Mouse (Mus musculus): Measurements from ENCODE around the gene Kif1a. TPM values are rescaled to one million over a fixed set of nuclear protein-coding genes. Genes with fewer than 3 reads are reported as not detected.

Gene Kif1a
- polyA plus RNA-seq, 1 experiment from 2014 or later: 502 TPM

DNA sequence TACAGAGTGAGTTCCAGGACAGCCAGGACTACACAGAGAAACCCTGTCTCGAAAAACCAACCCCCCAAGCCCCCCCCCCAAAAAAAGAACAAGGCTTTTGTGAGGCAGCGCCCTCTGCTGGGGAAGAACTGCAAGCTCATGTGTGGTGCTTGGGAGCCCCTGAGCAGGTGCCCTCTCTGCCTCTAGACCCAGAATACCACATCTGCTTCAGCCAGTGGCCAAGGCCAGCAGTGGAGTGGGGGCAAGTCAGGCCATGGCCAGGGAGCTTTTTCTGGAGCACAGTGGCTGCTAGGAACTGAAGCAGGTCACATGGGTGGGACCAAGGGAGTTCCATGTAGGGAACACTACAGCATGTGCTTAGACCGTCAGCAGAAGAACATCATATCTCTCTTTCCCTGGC is 91.0 kb downstream of the Kif1a start:
- Histone ChIP-seq H3K36me3 (replicated peaks) (no peaks in the 10 kb centered on the region), H3K9me3 (no peaks in the 10 kb centered on the region), H3K27ac (no peak overlapping the region), H3K4me3 (no peak overlapping the region), H3K4me1 (no peaks in the 10 kb centered on the region), H3K9ac (no peak overlapping the region), H3K4me2 (no peak overlapping the region), H3K27me3 (replicated peaks) (no peaks in the 10 kb centered on the region)
- 30% methylated on average over 3 of the region's 3 CpGs for WGBS
- no peak; the same call in 1 of the 2 replicates for ATAC-seq (replicated peaks)

DNA sequence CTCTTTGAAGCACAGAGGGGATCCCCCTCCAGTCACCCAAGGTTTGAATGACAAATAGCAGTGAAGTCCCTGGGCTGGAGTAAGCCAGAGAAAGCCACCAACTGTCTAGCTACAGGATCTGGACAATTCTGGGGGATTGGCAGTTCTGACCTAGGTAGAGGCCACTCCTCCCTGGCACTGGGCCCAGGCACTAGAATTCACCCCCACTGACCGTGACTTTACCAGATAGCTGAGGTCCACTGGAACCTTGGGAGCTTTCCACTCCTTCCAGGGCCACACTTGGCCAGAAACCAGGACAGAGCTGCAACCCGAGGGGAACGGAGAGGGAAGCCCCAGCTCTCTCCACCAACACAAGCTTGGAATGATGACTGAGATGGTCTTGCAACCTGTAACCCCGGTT is 92.6 kb downstream of the Kif1a start:
- ATAC-seq (replicated peaks): no peak
- WGBS: 69% methylated on average over 4 of the region's 4 CpGs
- Histone ChIP-seq H3K9me3 (no peaks in the 10 kb centered on the region), H3K27ac (no peak overlapping the region), H3K36me3 (replicated peaks) (no peaks in the 10 kb centered on the region), H3K9ac (no peak overlapping the region), H3K4me2 (no peak overlapping the region), H3K4me3 (no peak overlapping the region), H3K27me3 (replicated peaks) (no peaks in the 10 kb centered on the region), H3K4me1 (no peaks in the 10 kb centered on the region)

DNA sequence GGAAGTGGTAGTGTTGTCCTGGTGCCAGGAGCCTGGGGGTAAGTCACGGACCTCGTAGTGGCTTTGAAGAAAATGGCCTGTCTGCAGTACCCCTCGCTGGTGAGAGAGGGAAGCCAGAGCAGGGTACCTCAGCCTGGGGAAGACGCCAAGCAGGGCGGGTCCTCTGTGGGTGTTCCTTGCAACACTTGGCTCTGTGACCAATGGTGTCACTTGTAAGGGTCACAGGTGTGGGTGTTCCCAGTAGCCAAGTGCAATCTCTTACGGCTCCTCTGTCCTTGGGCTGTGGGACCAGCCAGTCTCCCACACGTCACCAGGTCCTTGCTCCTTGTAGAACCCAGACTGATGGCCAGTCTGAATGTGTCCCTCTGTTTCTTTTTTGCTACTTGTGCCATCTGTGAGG is 95.7 kb downstream of the Kif1a start, which contains the start of gene Aqp12:
Gene Aqp12 (plus strand): TSS at position 274 of the 400 bp plus-strand sequence.
- Histone ChIP-seq H3K27me3 (replicated peaks) (no peaks in the 10 kb centered on the region), H3K4me3 (no peak within 1 kb of the TSS), H3K4me2 (no peak within 1 kb of the TSS), H3K9me3 (no peaks in the 10 kb centered on the region), H3K4me1 (no peaks in the 10 kb centered on the region), H3K36me3 (replicated peaks) (no peaks in the 10 kb centered on the region), H3K27ac (no peak within 1 kb of the TSS), H3K9ac (no peak within 1 kb of the TSS)
- ATAC-seq (replicated peaks): no peak
- 85% methylated on average over 7 of the region's 7 CpGs for WGBS

DNA sequence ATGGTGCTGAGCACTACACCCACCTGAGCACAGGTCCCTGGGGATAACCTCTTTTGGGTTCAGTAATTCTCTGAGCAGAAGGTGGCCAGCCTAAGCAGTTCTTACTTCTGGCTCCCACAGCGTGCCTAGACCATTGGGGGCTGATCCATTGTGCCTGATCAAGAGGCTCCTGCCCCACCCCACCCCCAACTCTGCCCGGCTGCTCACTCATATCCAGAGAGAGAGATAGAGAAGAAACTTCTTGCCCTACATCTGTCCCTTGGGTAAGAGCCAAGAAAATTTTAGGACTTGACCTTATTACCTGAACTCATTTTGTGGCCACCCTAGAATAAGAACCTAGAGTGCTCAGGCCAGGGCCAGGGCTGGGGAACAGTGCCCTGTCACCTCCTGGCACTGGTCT is 108.9 kb downstream of the Kif1a start:
- H3K4me2 ChIP-seq: no peak overlapping the region
- no peak overlapping the region for H3K27ac ChIP-seq
- H3K4me3 ChIP-seq: no peak overlapping the region
- no peak overlapping the region for H3K9ac ChIP-seq
- ATAC-seq (replicated peaks): no peak
- H3K4me1 ChIP-seq: no peaks in the 10 kb centered on the region
- H3K9me3 ChIP-seq: no peaks in the 10 kb centered on the region
- WGBS: 64% methylated on average over 2 of the region's 2 CpGs
- no peaks in the 10 kb centered on the region for H3K36me3 ChIP-seq (replicated peaks)
- no peaks in the 10 kb centered on the region for H3K27me3 ChIP-seq (replicated peaks)

DNA sequence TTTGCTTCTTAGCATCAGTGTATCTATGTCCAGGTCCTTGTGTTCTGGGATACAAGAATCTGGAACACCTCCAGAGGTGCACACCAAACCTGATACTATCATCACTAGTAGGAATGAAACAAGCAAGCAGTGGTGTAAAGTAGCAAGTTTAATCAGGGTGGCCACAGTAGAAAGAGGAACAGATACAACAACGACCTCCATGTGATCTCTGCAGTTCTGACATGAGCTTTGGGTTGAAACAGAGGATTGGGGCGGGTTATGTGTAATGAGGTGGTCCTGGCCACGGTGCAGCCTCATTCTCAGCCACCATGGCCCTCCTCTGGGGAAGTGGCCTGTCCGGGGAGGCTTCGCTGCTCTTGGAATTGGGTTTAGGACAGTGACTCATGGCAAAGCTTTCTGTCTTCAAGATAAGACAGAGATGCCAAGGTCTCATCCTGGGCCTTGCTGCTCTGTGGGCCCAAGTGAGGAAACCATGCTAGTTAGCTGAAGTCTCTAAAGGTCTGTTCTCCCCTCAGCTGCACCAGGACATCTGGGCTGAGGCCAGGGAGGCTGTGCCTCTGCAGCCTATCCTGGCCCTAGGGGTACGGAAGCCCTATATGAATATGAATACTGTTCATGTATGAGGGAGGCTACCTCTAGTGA is 109.4 kb downstream of the Kif1a start:
- Histone ChIP-seq H3K4me1 (no peaks in the 10 kb centered on the region), H3K4me2 (no peak overlapping the region), H3K9ac (no peak overlapping the region), H3K27ac (no peak overlapping the region), H3K36me3 (replicated peaks) (no peaks in the 10 kb centered on the region), H3K4me3 (no peak overlapping the region), H3K27me3 (replicated peaks) (no peaks in the 10 kb centered on the region), H3K9me3 (no peaks in the 10 kb centered on the region)
- ATAC-seq (replicated peaks): no peak
- 78% methylated on average over 6 of the region's 6 CpGs for WGBS

DNA sequence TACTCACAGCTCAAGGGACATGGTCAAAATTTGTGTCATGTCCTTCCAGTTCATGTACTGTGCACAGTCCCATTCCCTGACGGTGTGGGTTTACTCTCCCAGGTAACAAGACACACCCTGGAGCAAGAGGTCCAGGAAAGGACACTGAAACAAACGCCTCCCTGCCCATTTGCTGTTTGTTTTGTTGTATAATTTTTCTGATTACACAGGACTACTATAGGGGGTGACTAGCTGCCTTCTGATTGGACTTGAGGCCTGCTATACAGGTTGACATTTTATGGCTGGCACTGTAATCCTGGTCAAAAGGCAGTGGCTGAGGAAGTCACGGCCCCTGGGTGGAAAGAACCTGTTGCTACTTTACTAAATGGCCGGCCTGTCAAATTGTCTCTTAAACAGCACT is 111.9 kb downstream of the Kif1a start:
- no peaks in the 10 kb centered on the region for H3K27me3 ChIP-seq (replicated peaks)
- H3K9ac ChIP-seq: no peak overlapping the region
- no peak overlapping the region for H3K4me3 ChIP-seq
- WGBS: 79% methylated on average over 4 of the region's 4 CpGs
- ATAC-seq (replicated peaks): no peak
- no peak overlapping the region for H3K27ac ChIP-seq
- no peaks in the 10 kb centered on the region for H3K4me1 ChIP-seq
- H3K36me3 ChIP-seq (replicated peaks): no peaks in the 10 kb centered on the region
- no peaks in the 10 kb centered on the region for H3K9me3 ChIP-seq
- H3K4me2 ChIP-seq: no peak overlapping the region

DNA sequence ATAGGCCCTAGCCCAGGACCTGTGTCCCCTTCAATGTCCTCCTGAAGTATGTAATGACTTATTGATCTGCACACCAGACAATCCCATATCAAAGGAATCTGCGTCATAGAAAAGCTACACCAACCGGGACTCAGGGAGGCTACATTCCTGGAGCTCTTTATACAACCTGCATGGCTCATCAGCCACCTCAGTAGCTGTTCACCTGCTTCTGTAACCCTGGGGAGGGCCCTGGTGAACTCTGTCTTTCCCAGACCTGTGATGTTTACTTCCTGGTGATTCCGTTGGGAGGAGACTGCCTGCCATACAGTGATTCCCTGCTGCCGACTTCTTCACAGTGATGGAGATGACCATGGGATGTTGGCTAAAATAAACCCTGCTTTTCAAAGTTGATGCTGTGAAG is 112.9 kb downstream of the Kif1a start:
- no peak overlapping the region for H3K9ac ChIP-seq
- 83% methylated on average over 4 of the region's 4 CpGs for WGBS
- no peaks in the 10 kb centered on the region for H3K27me3 ChIP-seq (replicated peaks)
- no peak overlapping the region for H3K4me3 ChIP-seq
- no peak for ATAC-seq (replicated peaks)
- H3K9me3 ChIP-seq: no peaks in the 10 kb centered on the region
- H3K4me1 ChIP-seq: no peaks in the 10 kb centered on the region
- H3K4me2 ChIP-seq: no peak overlapping the region
- no peak overlapping the region for H3K27ac ChIP-seq
- no peaks in the 10 kb centered on the region for H3K36me3 ChIP-seq (replicated peaks)

DNA sequence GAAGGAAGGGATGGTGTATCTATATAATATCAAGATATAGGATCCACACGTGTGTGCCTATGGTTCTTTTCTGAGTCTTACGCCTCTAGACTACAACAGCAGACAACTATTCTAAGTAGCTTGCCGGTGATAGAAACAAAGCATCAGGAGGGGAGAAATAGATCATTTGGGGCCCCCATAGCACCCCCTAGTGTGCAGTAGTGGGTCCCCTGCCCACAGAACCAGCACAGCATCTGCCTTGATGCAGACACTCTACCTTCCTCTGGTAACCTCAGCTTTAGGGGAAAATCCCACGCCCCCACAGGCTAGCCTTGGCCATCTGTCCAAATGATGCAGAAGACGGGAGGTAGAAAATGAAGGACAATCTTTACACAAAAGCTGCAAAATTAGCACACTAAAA is 116.8 kb downstream of the Kif1a start:
- WGBS: 86% methylated on average over 5 of the region's 5 CpGs
- no peaks in the 10 kb centered on the region for H3K9me3 ChIP-seq
- no peak overlapping the region for H3K27ac ChIP-seq
- H3K27me3 ChIP-seq (replicated peaks): no peaks in the 10 kb centered on the region
- H3K4me1 ChIP-seq: no peaks in the 10 kb centered on the region
- H3K4me2 ChIP-seq: no peak overlapping the region
- H3K9ac ChIP-seq: no peak overlapping the region
- no peak for ATAC-seq (replicated peaks)
- no peak overlapping the region for H3K4me3 ChIP-seq
- H3K36me3 ChIP-seq (replicated peaks): no peaks in the 10 kb centered on the region

DNA sequence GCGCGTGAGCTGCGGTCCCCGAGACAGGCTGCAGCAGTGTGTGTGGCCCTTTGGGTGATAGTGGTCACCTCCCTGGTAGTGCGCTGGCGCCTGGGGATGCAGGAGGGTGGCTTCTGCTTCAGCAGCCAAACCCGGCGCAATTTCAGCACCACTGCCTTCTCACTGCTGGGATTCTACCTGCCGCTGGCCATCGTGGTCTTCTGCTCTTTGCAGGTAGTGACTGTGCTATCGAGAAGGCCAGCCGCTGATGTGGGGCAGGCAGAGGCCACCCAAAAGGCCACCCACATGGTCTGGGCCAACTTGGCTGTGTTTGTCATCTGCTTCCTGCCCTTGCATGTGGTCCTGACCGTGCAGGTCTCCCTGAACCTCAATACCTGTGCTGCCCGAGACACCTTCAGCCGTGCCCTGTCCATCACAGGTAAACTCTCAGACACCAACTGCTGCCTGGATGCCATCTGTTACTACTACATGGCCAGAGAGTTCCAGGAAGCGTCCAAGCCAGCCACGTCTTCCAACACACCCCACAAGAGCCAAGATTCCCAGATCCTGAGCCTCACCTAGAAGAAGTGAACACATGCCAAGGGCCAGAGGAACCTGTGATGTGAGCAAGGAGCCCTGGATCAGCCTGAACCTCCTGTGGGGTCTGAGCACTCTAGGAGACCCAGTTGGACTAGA is 118.7 kb downstream of the Kif1a start:
- H3K4me3 ChIP-seq: no peak overlapping the region
- no peak for ATAC-seq (replicated peaks)
- H3K9ac ChIP-seq: no peak overlapping the region
- H3K36me3 ChIP-seq (replicated peaks): no peaks in the 10 kb centered on the region
- no peaks in the 10 kb centered on the region for H3K4me1 ChIP-seq
- H3K9me3 ChIP-seq: no peaks in the 10 kb centered on the region
- WGBS: 93% methylated on average over 17 of the region's 17 CpGs
- no peak overlapping the region for H3K4me2 ChIP-seq
- no peak overlapping the region for H3K27ac ChIP-seq
- H3K27me3 ChIP-seq (replicated peaks): no peaks in the 10 kb centered on the region

DNA sequence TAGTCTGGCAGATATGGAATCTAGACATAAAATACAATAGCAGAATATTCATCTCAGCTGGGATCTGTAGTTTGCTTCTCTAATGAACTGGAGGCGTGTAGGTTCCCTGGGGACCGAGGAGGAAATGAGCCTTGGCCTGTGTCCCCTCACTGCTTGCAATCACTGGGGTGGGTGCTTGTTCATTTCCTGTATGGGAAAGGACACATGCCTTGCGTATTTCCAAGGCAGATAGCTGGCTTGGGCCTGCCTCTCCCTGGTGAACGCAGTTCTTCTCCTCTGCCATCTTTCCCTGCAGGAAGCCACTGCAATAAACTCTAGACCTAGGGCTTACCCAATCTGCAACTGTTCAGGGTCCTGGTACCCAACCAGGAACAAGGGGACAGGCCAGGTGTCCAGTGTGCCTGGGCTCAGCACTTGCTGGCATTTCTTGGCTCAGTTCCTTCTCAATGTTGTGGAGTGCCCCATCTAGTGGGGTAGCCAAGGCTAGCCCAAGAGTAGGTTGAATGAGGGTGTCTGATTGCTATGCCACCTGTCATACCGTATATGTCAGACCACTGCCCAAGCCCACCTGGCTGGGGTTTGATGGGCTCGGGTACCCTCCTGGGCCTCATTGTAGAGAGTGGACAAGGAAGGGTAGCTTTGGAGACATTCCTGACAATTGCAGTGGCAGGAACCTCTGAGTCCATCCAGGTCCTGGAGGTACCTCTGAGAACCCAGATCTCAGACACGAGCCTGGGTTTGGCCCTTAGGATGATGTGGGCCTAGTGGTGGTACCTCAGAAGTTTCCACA is 120.5 kb downstream of the Kif1a start:
- no peaks in the 10 kb centered on the region for H3K4me1 ChIP-seq
- WGBS: 86% methylated on average over 7 of the region's 7 CpGs
- H3K36me3 ChIP-seq (replicated peaks): no peaks in the 10 kb centered on the region
- no peak overlapping the region for H3K27ac ChIP-seq
- no peak overlapping the region for H3K4me2 ChIP-seq
- ATAC-seq (replicated peaks): no peak
- no peak overlapping the region for H3K4me3 ChIP-seq
- H3K27me3 ChIP-seq (replicated peaks): no peaks in the 10 kb centered on the region
- no peak overlapping the region for H3K9ac ChIP-seq
- H3K9me3 ChIP-seq: no peaks in the 10 kb centered on the region

DNA sequence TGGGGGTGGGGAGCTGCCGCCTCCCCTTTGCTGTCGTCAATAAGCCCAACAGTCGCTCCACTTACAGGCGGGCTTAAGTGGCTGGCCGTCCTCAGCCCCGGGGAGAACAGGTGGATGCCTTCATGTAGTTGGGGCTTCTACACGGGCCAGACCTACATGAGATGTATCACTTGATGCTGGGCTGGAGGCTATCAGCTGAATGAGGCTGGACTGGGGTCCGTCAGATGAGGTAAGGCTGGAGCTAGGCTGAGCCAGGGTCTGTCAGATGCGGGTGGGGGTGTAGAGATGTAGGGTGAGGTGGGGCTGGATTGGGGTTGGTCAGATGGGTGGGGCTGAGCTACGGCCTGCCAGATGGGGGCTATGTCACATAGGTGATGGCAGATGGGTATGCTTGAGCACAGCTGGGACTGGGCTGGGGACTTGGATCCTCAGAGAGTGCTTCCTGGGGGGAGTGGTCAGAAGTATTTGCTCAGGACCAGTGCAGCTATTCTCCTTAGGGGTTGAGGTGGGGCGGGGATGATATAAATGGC is 122.6 kb downstream of the Kif1a start:
- Histone ChIP-seq H3K4me1 (no peaks in the 10 kb centered on the region), H3K36me3 (replicated peaks) (no peaks in the 10 kb centered on the region), H3K9me3 (no peaks in the 10 kb centered on the region), H3K9ac (no peak overlapping the region), H3K4me3 (no peak overlapping the region), H3K27ac (no peak overlapping the region), H3K27me3 (replicated peaks) (no peaks in the 10 kb centered on the region), H3K4me2 (no peak overlapping the region)
- 0 out of 2 replicates have a peak, but pooled peaks have one; percentile 39 for ATAC-seq (replicated peaks)
- WGBS: 46% methylated on average over 11 of the region's 11 CpGs

DNA sequence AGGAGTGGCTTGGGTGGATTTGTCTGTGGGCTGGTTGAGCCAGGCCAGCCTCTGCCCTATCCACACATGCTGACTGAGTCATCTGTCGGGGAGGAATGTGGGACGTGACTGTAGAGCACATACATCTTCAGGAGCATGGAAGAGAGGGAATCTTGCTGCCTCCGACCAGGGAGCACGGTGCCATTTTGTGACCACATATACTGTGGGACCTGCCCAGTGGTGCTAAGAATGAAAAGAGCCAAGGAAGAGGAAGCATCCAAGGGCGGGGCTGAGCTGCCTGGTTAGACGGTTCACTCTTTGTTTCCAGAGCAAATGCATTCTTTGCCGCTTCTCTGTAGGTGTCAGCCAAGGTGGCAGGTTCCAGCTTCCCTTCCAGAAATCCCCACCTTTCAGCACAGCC is 123.1 kb downstream of the Kif1a start:
- 47% methylated on average over 7 of the region's 7 CpGs for WGBS
- Histone ChIP-seq H3K9me3 (no peaks in the 10 kb centered on the region), H3K27me3 (replicated peaks) (no peaks in the 10 kb centered on the region), H3K4me2 (no peak overlapping the region), H3K36me3 (replicated peaks) (no peaks in the 10 kb centered on the region), H3K4me1 (no peaks in the 10 kb centered on the region), H3K27ac (no peak overlapping the region), H3K9ac (no peak overlapping the region), H3K4me3 (no peak overlapping the region)
- ATAC-seq (replicated peaks): no peak
